Mouse (Mus musculus): ENCODE data around the gene Bmp10. TPM values are rescaled to one million over a fixed set of nuclear protein-coding genes. Genes with fewer than 3 reads are reported as not detected.
"Not testable (repeated sequence)": the region's sequence is repeated elsewhere in the genome, so short reads cannot be mapped to it uniquely, and the experiment has no call there.

Bmp10 gene
- polyA plus RNA-seq, 1 experiment from 2014 or later: not detected

DNA sequence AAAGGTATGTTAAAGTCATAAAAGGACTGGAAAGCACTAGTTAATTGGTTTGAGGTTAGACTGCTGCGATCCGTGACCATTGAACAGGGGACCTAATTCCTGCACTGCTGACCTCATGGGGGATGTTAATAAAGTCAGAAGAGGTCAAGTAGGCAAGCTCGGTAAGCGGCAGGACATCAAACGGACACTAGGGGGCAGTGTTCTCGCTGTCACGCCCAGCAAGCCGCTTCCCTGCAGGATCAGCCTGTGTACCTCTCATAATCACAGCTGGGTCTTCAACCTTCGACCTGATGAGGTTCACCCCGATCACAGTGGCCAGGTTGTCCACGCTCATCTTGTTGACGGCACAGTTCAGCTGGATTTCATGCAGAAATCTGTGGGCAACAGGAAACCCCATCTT is 37.4 kb downstream of the Bmp10 start:
- WGBS: 10% methylated on average over 12 of the region's 12 CpGs
- peak overlapping the region; percentile 48 for H3K9ac ChIP-seq (ENCODE audit: low read length)
- no peak overlapping the region for H3K4me3 ChIP-seq (ENCODE audit: low read depth, low read length)
- peak overlapping the region; percentile 39 for H3K4me2 ChIP-seq (ENCODE audit: low read length)
- no peaks in the 10 kb centered on the region for H3K9me3 ChIP-seq (replicated peaks; ENCODE audit: control insufficient read depth, low read length)
- peak; percentile 73 for DNase-seq (ENCODE audit: low spot score)
- H3K27ac ChIP-seq (ENCODE audit: low read depth, low read length): no peak overlapping the region
- peaks cover 3% of the 10 kb centered on the region; the same call in 1 of the 2 replicates for H3K4me1 ChIP-seq (ENCODE audit: control insufficient read depth, insufficient read depth, low read length)
- no peaks in the 10 kb centered on the region for H3K27me3 ChIP-seq (replicated peaks; ENCODE audit: control insufficient read depth, insufficient read depth, low read length)
- H3K36me3 ChIP-seq (ENCODE audit: control insufficient read depth, insufficient read depth, low read length): no peaks in the 10 kb centered on the region
- ATAC-seq: no peak

DNA sequence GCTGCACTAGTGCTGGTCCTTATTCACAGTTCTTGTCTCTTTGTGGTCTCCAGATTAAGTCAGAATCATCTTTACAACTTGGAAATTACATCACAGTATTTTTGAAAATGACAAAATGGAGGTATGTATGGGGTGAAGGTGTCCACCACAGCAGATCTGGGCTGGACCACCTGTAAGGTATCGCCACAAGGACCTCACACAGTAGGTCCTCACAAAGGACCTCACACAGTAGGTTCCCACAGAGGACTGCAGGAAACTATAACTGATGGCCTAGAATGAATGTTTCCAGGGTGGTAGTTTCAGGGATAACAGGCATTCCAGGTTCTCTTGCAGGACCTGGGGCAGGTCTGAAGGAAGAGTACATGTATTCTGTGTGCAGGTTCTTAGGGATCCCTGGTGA is 38.6 kb downstream of the Bmp10 start:
- no peak overlapping the region for H3K4me3 ChIP-seq (ENCODE audit: low read depth, low read length)
- no peak overlapping the region for H3K27ac ChIP-seq (ENCODE audit: low read depth, low read length)
- WGBS: 96% methylated on average over 1 of the region's 1 CpGs
- H3K36me3 ChIP-seq (ENCODE audit: control insufficient read depth, insufficient read depth, low read length): no peaks in the 10 kb centered on the region
- DNase-seq (ENCODE audit: low spot score): no peak
- peaks cover 3% of the 10 kb centered on the region; the same call in 1 of the 2 replicates for H3K4me1 ChIP-seq (ENCODE audit: control insufficient read depth, insufficient read depth, low read length)
- no peaks in the 10 kb centered on the region for H3K9me3 ChIP-seq (replicated peaks; ENCODE audit: control insufficient read depth, low read length)
- no peak overlapping the region for H3K9ac ChIP-seq (ENCODE audit: low read length)
- no peaks in the 10 kb centered on the region for H3K27me3 ChIP-seq (replicated peaks; ENCODE audit: control insufficient read depth, insufficient read depth, low read length)
- no peak overlapping the region for H3K4me2 ChIP-seq (ENCODE audit: low read length)
- ATAC-seq: no peak

DNA sequence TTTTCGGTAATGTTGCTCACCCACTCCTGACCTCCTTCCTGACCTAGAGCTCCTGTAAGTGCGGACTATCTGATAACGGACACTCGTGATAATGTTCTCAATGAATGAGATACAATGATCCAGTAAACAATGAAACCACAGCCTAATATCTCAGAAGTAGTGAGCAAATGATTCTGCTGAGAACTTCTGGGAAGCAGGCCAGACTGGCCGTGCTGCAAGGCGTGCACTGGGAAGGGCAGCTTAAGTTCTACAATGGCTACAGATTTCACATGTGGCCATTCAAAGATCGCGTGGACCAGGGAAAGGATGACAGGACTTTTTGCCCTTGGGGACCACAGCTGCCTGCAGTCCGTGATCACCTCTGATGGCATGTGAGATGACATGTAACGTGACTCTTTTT is 39.6 kb downstream of the Bmp10 start:
- H3K4me1 ChIP-seq (ENCODE audit: control insufficient read depth, insufficient read depth, low read length): peaks cover 3% of the 10 kb centered on the region; the same call in 1 of the 2 replicates
- no peak for DNase-seq (ENCODE audit: low spot score)
- no peak overlapping the region for H3K4me3 ChIP-seq (ENCODE audit: low read depth, low read length)
- H3K36me3 ChIP-seq (ENCODE audit: control insufficient read depth, insufficient read depth, low read length): no peaks in the 10 kb centered on the region
- H3K4me2 ChIP-seq (ENCODE audit: low read length): no peak overlapping the region
- H3K9ac ChIP-seq (ENCODE audit: low read length): no peak overlapping the region
- H3K27ac ChIP-seq (ENCODE audit: low read depth, low read length): no peak overlapping the region
- 85% methylated on average over 10 of the region's 10 CpGs for WGBS
- H3K27me3 ChIP-seq (replicated peaks; ENCODE audit: control insufficient read depth, insufficient read depth, low read length): no peaks in the 10 kb centered on the region
- ATAC-seq: no peak
- no peaks in the 10 kb centered on the region for H3K9me3 ChIP-seq (replicated peaks; ENCODE audit: control insufficient read depth, low read length)

DNA sequence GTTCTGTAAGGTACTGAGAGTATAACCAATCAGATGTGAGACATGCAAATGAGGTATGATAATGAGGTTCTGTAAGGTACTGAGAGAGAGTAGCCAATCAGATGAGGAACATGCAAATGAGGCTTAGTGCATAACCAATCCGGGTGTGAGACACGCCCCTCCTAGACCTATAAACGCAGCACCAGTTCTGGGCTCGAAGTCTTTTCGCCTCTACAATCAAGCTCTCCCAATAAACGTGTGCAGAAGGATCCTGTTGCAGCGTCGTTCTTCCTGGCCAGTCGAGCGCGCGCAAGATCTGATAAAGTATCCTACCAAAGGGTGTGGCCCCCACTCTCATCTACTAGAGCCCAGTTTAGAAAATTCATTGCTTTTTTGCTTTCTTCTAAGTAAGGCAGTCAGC is 41.3 kb downstream of the Bmp10 start:
- H3K4me1 ChIP-seq (ENCODE audit: control insufficient read depth, insufficient read depth, low read length); H3K4me2 ChIP-seq (ENCODE audit: low read length); ATAC-seq; H3K36me3 ChIP-seq (ENCODE audit: control insufficient read depth, insufficient read depth, low read length); H3K9ac ChIP-seq (ENCODE audit: low read length); H3K27ac ChIP-seq (ENCODE audit: low read depth, low read length); H3K27me3 ChIP-seq (replicated peaks; ENCODE audit: control insufficient read depth, insufficient read depth, low read length); H3K4me3 ChIP-seq (ENCODE audit: low read depth, low read length); DNase-seq (ENCODE audit: low spot score); H3K9me3 ChIP-seq (replicated peaks; ENCODE audit: control insufficient read depth, low read length): not testable (repeated sequence)
- WGBS: 92% methylated on average over 12 of the region's 12 CpGs

DNA sequence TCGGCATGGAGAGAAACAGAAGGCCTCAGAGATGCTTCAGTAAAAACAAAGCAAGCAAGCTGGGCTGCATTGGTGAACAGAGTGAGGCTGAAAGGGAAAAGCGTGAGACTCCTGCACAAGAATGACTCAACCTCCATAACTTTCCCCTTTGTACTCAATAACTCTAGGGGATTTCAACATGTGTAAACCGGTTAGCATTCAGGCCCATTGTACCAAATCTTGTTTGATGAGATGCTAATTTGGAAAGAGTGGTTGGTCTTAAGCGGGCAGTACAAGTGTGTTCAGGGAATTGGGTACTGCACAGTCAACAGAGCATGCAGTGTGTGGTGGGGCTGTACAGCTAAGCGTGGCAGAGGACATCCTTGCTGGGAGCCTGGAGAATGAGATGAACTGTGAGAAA is 46.4 kb downstream of the Bmp10 start:
- no peak overlapping the region for H3K4me2 ChIP-seq (ENCODE audit: low read length)
- no peaks in the 10 kb centered on the region for H3K4me1 ChIP-seq (ENCODE audit: control insufficient read depth, insufficient read depth, low read length)
- 73% methylated on average over 5 of the region's 5 CpGs for WGBS
- H3K36me3 ChIP-seq (ENCODE audit: control insufficient read depth, insufficient read depth, low read length): no peaks in the 10 kb centered on the region
- no peaks in the 10 kb centered on the region for H3K9me3 ChIP-seq (replicated peaks; ENCODE audit: control insufficient read depth, low read length)
- ATAC-seq (no peak), DNase-seq (ENCODE audit: low spot score) (no peak)
- H3K27me3 ChIP-seq (replicated peaks; ENCODE audit: control insufficient read depth, insufficient read depth, low read length): no peaks in the 10 kb centered on the region
- no peak overlapping the region for H3K9ac ChIP-seq (ENCODE audit: low read length)
- H3K27ac ChIP-seq (ENCODE audit: low read depth, low read length): no peak overlapping the region
- no peak overlapping the region for H3K4me3 ChIP-seq (ENCODE audit: low read depth, low read length)

DNA sequence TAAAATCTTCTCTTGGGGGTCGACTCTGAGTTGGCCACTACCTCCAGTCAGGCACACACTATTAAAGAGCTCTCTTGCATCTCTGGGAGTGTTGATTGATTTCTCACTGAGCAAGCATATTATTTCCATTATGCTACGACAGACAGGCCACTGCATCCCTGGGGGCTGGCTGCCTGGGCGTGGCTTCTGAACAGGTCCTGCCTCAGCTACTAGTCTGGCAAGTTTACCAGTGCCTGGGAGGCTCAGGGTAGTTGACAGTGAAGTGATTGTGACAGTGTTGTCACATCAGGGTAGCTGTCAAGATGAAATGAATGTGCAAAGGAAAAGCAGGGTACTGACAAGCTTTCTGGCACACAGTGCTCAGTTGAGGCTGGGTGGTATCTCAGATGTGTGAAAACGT is 50.1 kb downstream of the Bmp10 start:
- DNase-seq (ENCODE audit: low spot score) (peak; percentile 29), ATAC-seq (no peak)

DNA sequence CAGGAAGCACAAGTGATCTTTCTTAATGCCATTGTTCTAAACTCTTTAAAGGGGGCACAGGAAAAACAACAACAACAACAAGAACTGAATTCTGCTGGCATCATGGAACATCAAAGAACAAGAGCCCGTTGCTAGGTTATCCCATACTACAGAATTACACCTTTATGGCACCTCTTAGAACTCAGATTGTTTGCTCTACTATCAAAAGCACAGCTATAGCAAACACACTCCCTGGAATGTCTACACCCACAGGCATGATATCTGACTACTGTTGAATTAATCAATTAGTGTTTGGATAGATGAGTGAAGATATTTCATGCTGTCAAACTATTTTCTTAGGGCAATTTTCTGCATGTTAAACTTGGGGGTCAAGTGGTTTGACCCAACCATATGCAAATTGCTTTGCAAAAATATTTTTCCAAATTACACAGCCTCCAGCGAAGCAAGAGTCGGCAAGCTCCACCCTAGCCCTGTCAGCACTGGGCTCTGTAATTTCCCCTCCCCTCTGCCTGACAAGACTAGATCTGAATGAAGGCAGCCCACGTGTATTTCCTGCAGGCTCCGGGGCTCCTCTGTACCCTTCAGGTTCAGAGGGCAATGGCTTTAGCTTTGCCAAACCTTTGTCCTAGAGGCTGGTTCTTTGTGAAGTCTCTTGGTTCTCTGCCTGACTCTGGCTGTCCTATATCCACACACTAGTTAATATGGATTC is 50.7 kb downstream of the Bmp10 start:
- ATAC-seq (no peak), DNase-seq (ENCODE audit: low spot score) (no peak)
- Histone ChIP-seq H3K27me3 (replicated peaks; ENCODE audit: control insufficient read depth, insufficient read depth, low read length) (no peaks in the 10 kb centered on the region), H3K4me3 (ENCODE audit: low read depth, low read length) (no peak overlapping the region), H3K4me1 (ENCODE audit: control insufficient read depth, insufficient read depth, low read length) (no peaks in the 10 kb centered on the region), H3K9me3 (replicated peaks; ENCODE audit: control insufficient read depth, low read length) (no peaks in the 10 kb centered on the region), H3K27ac (ENCODE audit: low read depth, low read length) (no peak overlapping the region), H3K36me3 (ENCODE audit: control insufficient read depth, insufficient read depth, low read length) (no peaks in the 10 kb centered on the region), H3K9ac (ENCODE audit: low read length) (no peak overlapping the region), H3K4me2 (ENCODE audit: low read length) (no peak overlapping the region)
- 67% methylated on average over 5 of the region's 5 CpGs for WGBS

More for the DNA sequence above, 50.1 kb downstream of the Bmp10 start:
- Histone ChIP-seq H3K27ac (ENCODE audit: low read depth, low read length) (no peak overlapping the region; the same call in 1 of the 2 replicates), H3K9me3 (replicated peaks; ENCODE audit: control insufficient read depth, low read length) (no peaks in the 10 kb centered on the region), H3K36me3 (ENCODE audit: control insufficient read depth, insufficient read depth, low read length) (no peaks in the 10 kb centered on the region), H3K4me1 (ENCODE audit: control insufficient read depth, insufficient read depth, low read length) (no peaks in the 10 kb centered on the region), H3K4me2 (ENCODE audit: low read length) (no peak overlapping the region), H3K27me3 (replicated peaks; ENCODE audit: control insufficient read depth, insufficient read depth, low read length) (no peaks in the 10 kb centered on the region), H3K4me3 (ENCODE audit: low read depth, low read length) (no peak overlapping the region), H3K9ac (ENCODE audit: low read length) (no peak overlapping the region)
- WGBS: 63% methylated on average over 4 of the region's 4 CpGs

DNA sequence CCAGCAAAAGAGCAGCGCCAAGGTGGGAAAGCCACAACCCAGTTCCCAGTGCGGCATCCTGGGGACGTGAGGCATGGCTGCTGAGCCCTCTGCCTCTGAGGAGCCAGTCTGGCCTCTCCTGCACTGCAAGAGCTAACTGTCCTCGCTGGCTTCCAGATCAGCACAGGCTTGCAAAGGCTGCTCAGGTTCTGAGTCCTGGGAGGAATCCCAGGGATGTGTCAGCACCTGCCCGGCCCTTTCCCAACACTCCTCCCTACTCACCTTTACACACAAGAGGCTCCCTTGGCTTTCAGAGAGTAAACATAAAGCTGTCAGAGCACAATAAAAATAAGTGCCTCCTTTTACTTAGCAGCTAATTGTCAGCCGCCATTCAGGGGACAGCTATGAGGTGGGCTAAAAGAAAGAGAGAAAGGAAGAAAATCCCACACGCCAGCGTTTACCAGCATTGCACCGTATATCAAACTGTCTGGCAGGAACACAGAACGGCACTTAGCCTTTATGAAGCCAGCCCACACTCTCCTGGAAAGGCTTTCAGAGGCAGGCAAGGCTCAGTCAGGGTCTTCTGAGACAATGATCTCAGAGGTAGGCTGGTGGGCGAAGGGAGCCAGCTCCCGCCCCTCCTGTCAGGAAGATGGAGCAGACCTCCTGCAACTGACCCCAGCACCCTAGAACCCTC is 54.6 kb downstream of the Bmp10 start:
- Histone ChIP-seq H3K4me1 (ENCODE audit: control insufficient read depth, insufficient read depth, low read length) (no peaks in the 10 kb centered on the region), H3K27me3 (replicated peaks; ENCODE audit: control insufficient read depth, insufficient read depth, low read length) (no peaks in the 10 kb centered on the region), H3K36me3 (ENCODE audit: control insufficient read depth, insufficient read depth, low read length) (no peaks in the 10 kb centered on the region), H3K9ac (ENCODE audit: low read length) (no peak overlapping the region), H3K4me3 (ENCODE audit: low read depth, low read length) (no peak overlapping the region), H3K9me3 (replicated peaks; ENCODE audit: control insufficient read depth, low read length) (no peaks in the 10 kb centered on the region), H3K4me2 (ENCODE audit: low read length) (no peak overlapping the region), H3K27ac (ENCODE audit: low read depth, low read length) (no peak overlapping the region)
- WGBS: 62% methylated on average over 12 of the region's 12 CpGs
- DNase-seq (ENCODE audit: low spot score) (peak; percentile 4), ATAC-seq (no peak)

DNA sequence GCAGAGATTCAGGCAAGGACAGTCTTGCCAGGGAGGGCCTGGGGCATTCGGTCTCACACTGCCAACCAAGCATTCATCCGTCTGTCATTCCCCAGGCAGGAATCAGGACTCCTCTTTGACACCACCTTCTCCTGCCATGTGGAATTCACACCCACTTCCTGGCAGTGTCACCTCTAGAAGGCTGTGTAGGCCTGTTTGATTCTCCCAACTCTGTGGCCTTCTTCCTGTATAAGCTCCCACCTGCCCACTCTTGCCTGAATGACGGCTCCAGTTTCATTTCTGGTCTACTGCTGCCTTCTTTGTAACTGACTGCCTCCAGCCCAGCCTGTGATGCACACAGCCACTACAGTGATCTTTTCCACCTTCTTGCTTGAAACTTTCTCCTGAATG is 55.1 kb downstream of the Bmp10 start:
- H3K4me3 ChIP-seq (ENCODE audit: low read depth, low read length): no peak overlapping the region
- 79% methylated on average over 3 of the region's 3 CpGs for WGBS
- no peaks in the 10 kb centered on the region for H3K36me3 ChIP-seq (ENCODE audit: control insufficient read depth, insufficient read depth, low read length)
- no peak for ATAC-seq
- DNase-seq (ENCODE audit: low spot score): no peak
- H3K27ac ChIP-seq (ENCODE audit: low read depth, low read length): no peak overlapping the region
- no peaks in the 10 kb centered on the region for H3K27me3 ChIP-seq (replicated peaks; ENCODE audit: control insufficient read depth, insufficient read depth, low read length)
- H3K9ac ChIP-seq (ENCODE audit: low read length): no peak overlapping the region
- no peak overlapping the region for H3K4me2 ChIP-seq (ENCODE audit: low read length)
- no peaks in the 10 kb centered on the region for H3K4me1 ChIP-seq (ENCODE audit: control insufficient read depth, insufficient read depth, low read length)
- H3K9me3 ChIP-seq (replicated peaks; ENCODE audit: control insufficient read depth, low read length): no peaks in the 10 kb centered on the region
